Mouse (Mus musculus) limb, embryonic 14.5 days (tissue): Measurements from ENCODE around the gene Slc8a2. TPM values are rescaled to one million over a fixed set of nuclear protein-coding genes. Genes with fewer than 3 reads are reported as not detected.

Source experiments
- ATAC-seq: fragments of 200-750 bp; cut with Nextera tagmentation; 2 replicates; pipeline ENCODE4 v1.8.0; 2017; ENCODE audit warnings: low read depth, moderate number of reproducible peaks, moderate TSS enrichment; ENCODE audit not compliant: low FRiP score
- DNase-seq: peaks from one replicate; pipeline ENCODE4 v3.0.0-alpha.2; 2015; ENCODE audit warnings: low spot score
- H3K27ac ChIP-seq: fragments of 300-500 bp; sonication (generic); replicated peaks from 2 replicates; pipeline ENCODE4 v1.5.1; 2014; ENCODE audit warnings: low read depth, mild to moderate bottlenecking, low read length, moderate library complexity, mixed read lengths
- H3K27me3 ChIP-seq: fragments of 300-500 bp; sonication (generic); 2 replicates; pipeline ENCODE4 v1.6.1; 2014; ENCODE audit warnings: low read length, mixed read lengths; ENCODE audit not compliant: control insufficient read depth, insufficient read depth
- H3K36me3 ChIP-seq: fragments of 300-500 bp; sonication (generic); 2 replicates; pipeline ENCODE4 v1.6.1; 2014; ENCODE audit warnings: mild to moderate bottlenecking, low read length, moderate library complexity, mixed read lengths; ENCODE audit not compliant: control insufficient read depth, insufficient read depth
- H3K4me1 ChIP-seq: fragments of 300-500 bp; sonication (generic); 2 replicates; pipeline ENCODE4 v1.6.1; 2014; ENCODE audit warnings: antibody characterized with exemption, low read length, mixed read lengths; ENCODE audit not compliant: control insufficient read depth, insufficient read depth
- H3K4me2 ChIP-seq: fragments of 300-500 bp; sonication (generic); replicated peaks from 2 replicates; pipeline ENCODE4 v1.6.1; 2014; ENCODE audit warnings: low read depth, mild to moderate bottlenecking, low read length, moderate library complexity; ENCODE audit not compliant: severe bottlenecking
- H3K4me3 ChIP-seq: fragments of 300-500 bp; sonication (generic); replicated peaks from 2 replicates; pipeline ENCODE4 v1.5.1; 2014; ENCODE audit warnings: low read length
- H3K9ac ChIP-seq: fragments of 300-500 bp; sonication (generic); 2 replicates; pipeline ENCODE4 v1.6.1; 2014; ENCODE audit warnings: mild to moderate bottlenecking, low read depth, low read length, moderate library complexity; ENCODE audit not compliant: severe bottlenecking
- H3K9me3 ChIP-seq: fragments of 300-500 bp; sonication (generic); 2 replicates; pipeline ENCODE4 v1.6.1; 2016; ENCODE audit warnings: low read length; ENCODE audit not compliant: control insufficient read depth
- POLR2A ChIP-seq: fragments of 200-500 bp; IDR thresholded peaks from 2 replicates; pipeline ENCODE4 v1.8.0; 2012; ENCODE audit warnings: inconsistent platforms, mild to moderate bottlenecking, moderate library complexity, borderline replicate concordance; ENCODE audit not compliant: insufficient read depth, insufficient read length; ENCODE audit errors: extremely low read depth
- WGBS: fragments of 180-500 bp; shearing (Covaris S2); extraction: QIAGEN DNeasy Blood & Tissue Kit; methylation state at CpG from one replicate; pipeline ENCODE4 v1.1.7; 2014; 5-methylcytosine and 5-hydroxymethylcytosine counted together
- polyA plus RNA-seq, 2 experiments: library from polyadenylated mRNA; depleted of rRNA in 1 of 2; stranded (reverse) in 1 of 2; unstranded in 1 of 2; fragments of >200 nt; fragmentation: Nextera tagmentation in 1 of 2; extraction: Ambion mirVana in 1 of 2; gene quantifications; 2 replicates each; pipeline versions ENCODE4 v1.2.1 to v1.2.3; 2012 to 2014

Slc8a2 gene
- polyA plus RNA-seq, 2 experiments, result 0.28 to 7.3 TPM

GRCm38 (mm10) chr7:16132161-16132581 lies 2.5 kb downstream of the Slc8a2 start:
- Histone ChIP-seq H3K4me2 (no peak overlapping the region), H3K27ac (no peak overlapping the region), H3K4me1 (peaks cover 12% of the 10 kb centered on the region), H3K9ac (no peak overlapping the region), H3K27me3 (no peaks in the 10 kb centered on the region; the same call in 1 of the 2 replicates), H3K36me3 (0 out of 2 replicates have a peak, but pooled peaks cover 5% of the 10 kb centered on the region), H3K4me3 (no peak overlapping the region), H3K9me3 (no peaks in the 10 kb centered on the region)
- ATAC-seq (no peak), DNase-seq (no peak)
- no peak for TF ChIP-seq POLR2A
- 7% methylated on average over 6 of the region's 7 CpGs for WGBS

GRCm38 (mm10) chr7:16132926-16133325 lies 3.3 kb downstream of the Slc8a2 start:
- Histone ChIP-seq H3K4me3 (no peak overlapping the region), H3K27ac (no peak overlapping the region), H3K36me3 (0 out of 2 replicates have a peak, but pooled peaks cover 5% of the 10 kb centered on the region), H3K4me2 (no peak overlapping the region), H3K27me3 (no peaks in the 10 kb centered on the region; the same call in 1 of the 2 replicates), H3K4me1 (peaks cover 12% of the 10 kb centered on the region), H3K9ac (no peak overlapping the region), H3K9me3 (no peaks in the 10 kb centered on the region)
- DNase-seq, result no peak
- ATAC-seq, result no peak
- no peak for TF ChIP-seq POLR2A
- WGBS, result 79% methylated on average over 3 of the region's 3 CpGs

DNA sequence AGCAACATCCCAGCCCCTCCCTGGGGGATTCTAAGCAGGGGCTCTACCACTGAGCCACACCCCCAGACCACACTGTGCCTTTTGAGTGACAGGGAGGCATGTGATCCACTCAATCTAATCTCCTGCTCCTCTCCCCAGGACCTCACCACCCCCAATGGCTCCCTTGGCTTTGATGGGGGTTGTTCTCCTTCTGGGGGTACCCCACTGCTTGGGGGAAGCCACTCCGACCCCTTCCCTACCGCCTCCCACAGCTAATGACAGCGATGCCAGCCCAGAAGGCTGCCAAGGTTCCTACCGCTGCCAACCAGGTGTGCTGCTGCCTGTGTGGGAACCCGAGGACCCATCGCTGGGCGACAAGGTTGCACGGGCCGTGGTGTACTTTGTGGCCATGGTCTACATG lies 4.1 kb downstream of the Slc8a2 start:
- TF ChIP-seq POLR2A, result no peak
- no peak for ATAC-seq
- 91% methylated on average over 9 of the region's 9 CpGs for WGBS

DNA sequence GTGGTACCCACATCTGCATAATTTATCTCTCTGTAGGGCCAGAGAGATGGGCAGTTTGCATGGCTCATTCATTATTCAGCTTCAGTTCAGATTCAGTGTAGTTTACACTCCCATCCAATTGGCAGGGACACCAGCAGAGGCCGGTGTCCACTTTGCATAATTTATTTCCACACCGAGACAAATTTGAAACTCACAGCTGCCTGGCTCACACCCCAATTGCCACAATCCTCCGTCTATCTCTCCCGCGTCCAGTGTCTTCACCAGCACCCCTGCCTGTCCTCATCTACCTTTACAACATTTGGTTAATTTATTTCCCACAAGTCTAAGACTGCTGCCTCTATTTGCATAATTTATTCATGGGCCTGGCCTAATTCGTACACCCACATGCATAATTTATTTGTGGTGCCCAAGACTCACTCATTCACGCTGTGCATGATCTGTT lies 5.3 kb downstream of the Slc8a2 start:
- ATAC-seq, result no peak
- no peak overlapping the region for H3K27ac ChIP-seq
- H3K4me1 ChIP-seq, result peaks cover 9% of the 10 kb centered on the region
- H3K27me3 ChIP-seq, result no peaks in the 10 kb centered on the region; the same call in 1 of the 2 replicates
- no peak for TF ChIP-seq POLR2A
- no peak overlapping the region for H3K4me2 ChIP-seq
- H3K4me3 ChIP-seq, result no peak overlapping the region
- H3K9me3 ChIP-seq, result no peaks in the 10 kb centered on the region
- WGBS, result 64% methylated on average over 7 of the region's 7 CpGs
- no peak for DNase-seq
- H3K9ac ChIP-seq, result no peak overlapping the region
- 0 out of 2 replicates have a peak, but pooled peaks cover 5% of the 10 kb centered on the region for H3K36me3 ChIP-seq

More for the DNA sequence above, 4.1 kb downstream of the Slc8a2 start:
- Histone ChIP-seq H3K27me3 (no peaks in the 10 kb centered on the region; the same call in 1 of the 2 replicates), H3K36me3 (0 out of 2 replicates have a peak, but pooled peaks cover 5% of the 10 kb centered on the region), H3K9me3 (no peaks in the 10 kb centered on the region), H3K9ac (no peak overlapping the region), H3K4me3 (no peak overlapping the region), H3K27ac (no peak overlapping the region), H3K4me2 (no peak overlapping the region), H3K4me1 (peaks cover 12% of the 10 kb centered on the region)
- DNase-seq, result no peak

- Histone ChIP-seq H3K27me3 (no peaks in the 10 kb centered on the region), H3K4me3 (no peak overlapping the region), H3K4me2 (no peak overlapping the region), H3K36me3 (peaks cover 3% of the 10 kb centered on the region; the same call in 1 of the 2 replicates), H3K27ac (no peak overlapping the region), H3K9me3 (no peaks in the 10 kb centered on the region), H3K9ac (no peak overlapping the region), H3K4me1 (no peaks in the 10 kb centered on the region)
- 33% methylated on average over 25 of the region's 27 CpGs for WGBS
- ATAC-seq (no peak), DNase-seq (no peak)
- TF ChIP-seq POLR2A, result no peak
These were observed 17.1 kb downstream of the Slc8a2 start for GRCm38 (mm10) chr7:16146489-16147410.
